Mouse (Mus musculus): ENCODE data around the gene Fgf15. TPM values are rescaled to one million over a fixed set of nuclear protein-coding genes. Genes with fewer than 3 reads are reported as not detected.

Gene Fgf15
- polyA plus RNA-seq, 1 experiment, result not detected

DNA sequence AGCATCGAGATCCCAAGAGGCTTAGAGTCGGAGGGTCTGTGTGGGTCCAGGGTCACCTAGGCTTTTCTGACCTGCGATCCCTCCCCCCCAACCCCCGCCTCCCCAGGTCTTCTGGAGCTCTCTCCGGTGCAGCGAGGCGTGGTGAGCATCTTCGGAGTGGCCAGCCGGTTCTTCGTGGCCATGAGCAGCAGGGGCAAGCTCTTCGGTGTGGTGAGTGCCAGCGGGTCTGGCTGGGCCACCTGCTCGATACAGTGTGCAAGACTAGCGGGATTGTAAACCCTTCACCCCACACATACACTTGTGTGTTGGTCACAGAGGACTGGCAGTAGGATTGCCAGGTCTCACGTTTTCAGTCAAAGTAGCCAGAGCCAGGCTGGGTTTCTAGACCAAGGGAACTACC, 34.2 kb upstream of the Fgf15 start:
- H3K27ac ChIP-seq (ENCODE audit: insufficient read depth, low read length), result no peak overlapping the region
- H3K4me3 ChIP-seq (ENCODE audit: insufficient read depth, low read length), result no peak overlapping the region
- TF ChIP-seq CTCF (IDR thresholded peaks at IDR 0.05; ENCODE audit: borderline replicate concordance, insufficient read depth, low read length) (no peak), POLR2A (IDR thresholded peaks at IDR 0.05; ENCODE audit: low read depth, low read length) (no peak)
- H3K4me1 ChIP-seq (ENCODE audit: control insufficient read depth, insufficient read depth, low read length), result no peaks in the 10 kb centered on the region

DNA sequence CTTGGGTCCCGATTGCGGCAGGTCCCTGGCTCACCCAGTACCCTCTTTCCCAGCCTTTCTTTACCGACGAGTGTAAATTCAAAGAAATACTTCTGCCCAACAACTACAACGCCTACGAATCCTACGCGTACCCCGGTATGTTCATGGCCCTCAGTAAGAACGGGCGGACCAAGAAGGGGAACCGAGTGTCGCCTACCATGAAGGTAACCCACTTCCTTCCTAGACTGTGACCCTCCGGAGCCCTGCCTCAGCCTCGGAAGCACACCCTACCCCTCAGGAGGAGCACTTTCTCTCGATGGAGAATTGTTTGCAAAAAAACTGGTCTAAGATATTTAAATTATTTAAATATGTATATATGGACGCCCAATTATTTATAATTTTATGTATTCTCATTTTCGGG, 33.6 kb upstream of the Fgf15 start:
- no peak for TF ChIP-seq POLR2A (IDR thresholded peaks at IDR 0.05; ENCODE audit: low read depth, low read length)
- no peak for TF ChIP-seq CTCF (IDR thresholded peaks at IDR 0.05; ENCODE audit: borderline replicate concordance, insufficient read depth, low read length)
- Histone ChIP-seq H3K4me3 (ENCODE audit: insufficient read depth, low read length) (no peak overlapping the region), H3K27ac (ENCODE audit: insufficient read depth, low read length) (no peak overlapping the region), H3K4me1 (ENCODE audit: control insufficient read depth, insufficient read depth, low read length) (no peaks in the 10 kb centered on the region)

DNA sequence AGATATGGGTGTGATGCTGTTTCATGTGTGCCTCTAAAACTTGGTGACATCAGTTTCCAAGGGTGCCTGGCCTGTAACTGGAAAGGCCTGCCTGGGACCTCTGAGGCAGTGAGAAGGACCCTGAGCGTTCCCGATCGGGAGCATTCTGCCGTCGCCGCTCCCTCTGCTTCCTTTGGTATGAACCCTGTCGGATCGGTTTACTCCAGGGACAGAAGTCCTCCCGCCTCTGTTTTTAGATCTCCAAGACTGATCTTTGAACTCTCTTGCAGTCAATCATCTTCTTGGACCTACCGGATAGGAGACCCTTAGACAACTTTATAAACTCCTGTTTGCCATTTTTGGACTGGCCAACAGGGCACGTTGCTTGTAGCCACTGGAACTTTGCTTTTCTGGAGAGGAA, 33.1 kb upstream of the Fgf15 start:
- Histone ChIP-seq H3K4me3 (ENCODE audit: insufficient read depth, low read length) (no peak overlapping the region), H3K27ac (ENCODE audit: insufficient read depth, low read length) (no peak overlapping the region), H3K4me1 (ENCODE audit: control insufficient read depth, insufficient read depth, low read length) (no peaks in the 10 kb centered on the region)
- no peak for TF ChIP-seq CTCF (IDR thresholded peaks at IDR 0.05; ENCODE audit: borderline replicate concordance, insufficient read depth, low read length)
- no peak for TF ChIP-seq POLR2A (IDR thresholded peaks at IDR 0.05; ENCODE audit: low read depth, low read length)

DNA sequence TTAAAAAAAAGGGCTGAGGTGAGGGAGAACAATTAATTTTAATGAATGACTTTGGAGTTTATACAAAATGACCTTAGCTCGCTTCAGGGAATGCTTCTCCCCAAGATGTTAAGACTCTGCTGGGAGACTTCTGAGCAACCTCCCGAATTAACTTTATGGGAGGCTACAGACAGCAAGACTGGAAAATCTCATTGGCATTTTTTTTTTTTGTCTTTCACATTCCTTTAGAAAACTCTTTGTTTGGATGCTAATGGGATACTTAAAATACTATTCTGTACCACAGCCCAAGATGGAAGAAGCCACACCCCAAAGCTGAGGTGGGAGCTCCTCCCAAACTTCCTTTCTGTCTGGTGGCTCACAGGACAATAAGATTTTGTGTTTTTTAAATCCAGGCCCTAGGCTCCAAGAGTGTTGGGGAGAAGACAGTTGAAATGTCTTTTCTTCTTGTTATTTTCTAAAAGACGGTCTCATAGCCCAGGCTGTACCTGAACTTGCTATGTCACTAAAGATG, 32.1 kb upstream of the Fgf15 start:
- TF ChIP-seq CTCF (IDR thresholded peaks at IDR 0.05; ENCODE audit: borderline replicate concordance, insufficient read depth, low read length), result no peak
- TF ChIP-seq POLR2A (IDR thresholded peaks at IDR 0.05; ENCODE audit: low read depth, low read length), result no peak
- no peak overlapping the region for H3K4me3 ChIP-seq (ENCODE audit: insufficient read depth, low read length)
- no peak overlapping the region for H3K27ac ChIP-seq (ENCODE audit: insufficient read depth, low read length)
- H3K4me1 ChIP-seq (ENCODE audit: control insufficient read depth, insufficient read depth, low read length), result no peaks in the 10 kb centered on the region

DNA sequence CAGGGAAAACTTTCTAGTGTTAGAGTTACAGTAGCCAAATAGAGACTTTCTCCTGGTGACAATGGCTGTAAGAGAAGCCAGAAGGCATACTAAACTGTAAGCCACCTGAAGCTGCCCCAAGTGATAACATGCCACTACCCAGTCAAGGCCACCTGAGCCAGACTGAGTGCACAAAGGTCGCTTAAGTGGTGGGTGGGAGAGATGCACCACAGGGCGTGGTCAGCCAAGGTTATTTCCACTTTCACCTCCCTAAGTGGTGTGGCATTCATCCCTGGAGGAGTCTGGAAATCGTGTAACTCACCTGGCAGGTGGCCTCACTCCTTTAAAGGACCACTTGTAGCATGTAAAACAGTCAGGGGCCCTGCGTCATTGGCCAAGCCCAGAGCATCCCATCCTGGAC, 29.2 kb upstream of the Fgf15 start:
- H3K4me1 ChIP-seq (ENCODE audit: control insufficient read depth, insufficient read depth, low read length), result no peaks in the 10 kb centered on the region
- H3K27ac ChIP-seq (ENCODE audit: insufficient read depth, low read length), result no peak overlapping the region
- TF ChIP-seq POLR2A (IDR thresholded peaks at IDR 0.05; ENCODE audit: low read depth, low read length), result no peak
- no peak for TF ChIP-seq CTCF (IDR thresholded peaks at IDR 0.05; ENCODE audit: borderline replicate concordance, insufficient read depth, low read length)
- H3K4me3 ChIP-seq (ENCODE audit: insufficient read depth, low read length), result no peak overlapping the region

DNA sequence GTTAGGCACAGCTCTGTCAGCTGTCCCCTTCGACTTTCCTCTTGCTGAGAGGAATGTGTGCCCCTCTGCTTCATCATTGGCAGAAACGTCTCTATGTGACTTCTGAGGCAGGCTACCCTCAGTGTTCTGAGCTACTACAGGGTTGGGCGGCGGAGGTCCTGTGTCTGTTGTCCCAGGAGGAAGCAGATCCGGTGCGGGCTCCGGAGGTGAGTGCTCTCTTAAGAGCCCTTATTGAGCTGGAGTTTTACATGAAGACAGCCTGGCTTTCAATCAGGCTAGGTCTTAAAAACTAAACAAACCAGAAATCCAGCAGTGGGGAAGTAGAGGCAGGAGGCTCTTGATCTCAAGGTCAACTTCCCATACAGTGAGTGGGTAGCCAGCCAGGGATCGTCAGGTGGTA, 28.7 kb upstream of the Fgf15 start:
- no peak for TF ChIP-seq CTCF (IDR thresholded peaks at IDR 0.05; ENCODE audit: borderline replicate concordance, insufficient read depth, low read length)
- no peak for TF ChIP-seq POLR2A (IDR thresholded peaks at IDR 0.05; ENCODE audit: low read depth, low read length)
- H3K4me1 ChIP-seq (ENCODE audit: control insufficient read depth, insufficient read depth, low read length), result no peaks in the 10 kb centered on the region
- H3K4me3 ChIP-seq (ENCODE audit: insufficient read depth, low read length), result no peak overlapping the region
- H3K27ac ChIP-seq (ENCODE audit: insufficient read depth, low read length), result no peak overlapping the region

DNA sequence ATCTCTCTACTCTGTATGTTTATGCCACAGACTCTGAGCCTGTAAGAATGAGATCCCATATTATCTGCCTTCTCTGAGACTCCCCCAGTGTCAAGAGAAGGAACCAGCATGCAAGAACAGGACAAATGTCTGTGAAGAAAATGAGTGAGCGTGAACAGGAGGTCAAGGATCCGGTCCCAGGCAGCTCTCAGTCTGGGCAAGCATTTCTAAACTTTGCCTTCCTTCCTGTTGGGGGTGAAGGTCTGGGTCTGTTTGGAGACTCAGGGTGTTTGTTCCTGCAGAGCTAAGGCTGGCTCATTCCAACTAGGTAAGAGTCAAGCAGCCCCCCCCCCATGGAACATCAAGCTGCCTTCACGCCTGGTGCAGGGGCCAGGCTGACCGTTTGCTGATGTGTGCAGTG, 23.9 kb upstream of the Fgf15 start:
- Histone ChIP-seq H3K27ac (ENCODE audit: insufficient read depth, low read length) (no peak overlapping the region), H3K4me1 (ENCODE audit: control insufficient read depth, insufficient read depth, low read length) (no peaks in the 10 kb centered on the region), H3K4me3 (ENCODE audit: insufficient read depth, low read length) (no peak overlapping the region)
- TF ChIP-seq CTCF (IDR thresholded peaks at IDR 0.05; ENCODE audit: borderline replicate concordance, insufficient read depth, low read length) (no peak), POLR2A (IDR thresholded peaks at IDR 0.05; ENCODE audit: low read depth, low read length) (no peak)

DNA sequence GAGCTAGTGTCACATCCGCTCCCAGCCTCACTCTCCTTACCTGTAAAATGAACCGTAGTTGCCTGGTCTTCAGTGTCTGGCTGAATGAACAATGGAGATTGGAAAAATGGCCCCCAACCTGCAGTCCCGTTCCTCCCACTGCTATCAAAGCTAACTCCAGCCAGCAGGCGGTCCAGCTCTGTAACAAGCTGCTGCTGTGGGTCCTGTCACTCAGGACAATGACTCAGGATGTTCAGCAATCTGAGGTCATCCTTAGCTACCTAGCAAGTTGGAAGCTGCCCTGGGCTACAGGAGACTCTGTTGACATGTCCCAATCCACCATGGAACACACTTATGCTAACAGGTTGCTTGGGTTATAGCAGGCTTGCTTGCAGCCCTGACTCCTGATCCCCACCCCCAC, 23.2 kb upstream of the Fgf15 start:
- no peak overlapping the region for H3K27ac ChIP-seq (ENCODE audit: insufficient read depth, low read length)
- H3K4me3 ChIP-seq (ENCODE audit: insufficient read depth, low read length), result no peak overlapping the region
- TF ChIP-seq CTCF (IDR thresholded peaks at IDR 0.05; ENCODE audit: borderline replicate concordance, insufficient read depth, low read length) (no peak), POLR2A (IDR thresholded peaks at IDR 0.05; ENCODE audit: low read depth, low read length) (no peak)
- no peaks in the 10 kb centered on the region for H3K4me1 ChIP-seq (ENCODE audit: control insufficient read depth, insufficient read depth, low read length)

DNA sequence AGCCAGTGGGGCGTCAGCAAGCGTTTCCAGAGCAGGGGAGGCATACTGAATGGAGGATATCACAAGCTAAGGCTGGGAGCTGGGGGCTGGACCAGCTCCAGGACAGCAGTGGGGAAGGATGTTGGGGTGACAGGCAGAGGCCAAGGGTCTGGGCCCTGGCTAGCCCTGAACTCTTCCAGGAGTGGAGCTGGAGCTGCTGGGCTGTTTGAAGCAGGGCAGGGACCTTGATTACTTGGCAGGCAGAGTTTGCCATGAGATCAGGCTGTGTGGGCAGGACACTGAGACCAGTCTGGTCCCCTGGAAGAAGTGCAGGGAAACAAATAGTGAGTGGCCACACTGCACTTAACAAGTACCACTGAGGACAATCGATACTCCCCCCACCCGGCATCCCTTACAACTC, 22.1 kb upstream of the Fgf15 start:
- Histone ChIP-seq H3K4me3 (ENCODE audit: insufficient read depth, low read length) (no peak overlapping the region), H3K4me1 (ENCODE audit: control insufficient read depth, insufficient read depth, low read length) (no peaks in the 10 kb centered on the region), H3K27ac (ENCODE audit: insufficient read depth, low read length) (no peak overlapping the region)
- TF ChIP-seq POLR2A (IDR thresholded peaks at IDR 0.05; ENCODE audit: low read depth, low read length), result no peak
- TF ChIP-seq CTCF (IDR thresholded peaks at IDR 0.05; ENCODE audit: borderline replicate concordance, insufficient read depth, low read length), result no peak

DNA sequence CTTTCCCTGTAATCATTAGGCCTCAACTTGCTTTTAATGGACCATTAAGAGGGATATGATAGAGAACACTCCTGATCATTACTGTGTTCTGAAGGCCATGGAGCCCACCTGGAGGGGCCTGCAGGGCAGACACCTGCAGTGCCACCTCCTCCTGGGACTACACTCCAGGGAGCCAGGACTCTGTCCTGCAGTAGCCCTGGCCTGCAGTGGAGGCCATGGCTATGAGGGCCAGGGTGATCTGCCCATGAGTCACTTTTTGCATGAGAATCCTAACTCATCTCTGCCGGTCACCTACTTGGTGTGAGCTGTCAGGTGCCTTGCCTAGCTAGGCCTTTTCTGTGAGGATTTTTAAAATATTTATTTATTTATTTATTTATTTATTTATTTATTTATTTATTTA, 17.9 kb upstream of the Fgf15 start:
- Histone ChIP-seq H3K4me3 (ENCODE audit: insufficient read depth, low read length) (no peak overlapping the region), H3K4me1 (ENCODE audit: control insufficient read depth, insufficient read depth, low read length) (peaks cover 2% of the 10 kb centered on the region; the same call in 1 of the 2 replicates), H3K27ac (ENCODE audit: insufficient read depth, low read length) (no peak overlapping the region)
- TF ChIP-seq POLR2A (IDR thresholded peaks at IDR 0.05; ENCODE audit: low read depth, low read length) (no peak), CTCF (IDR thresholded peaks at IDR 0.05; ENCODE audit: borderline replicate concordance, insufficient read depth, low read length) (no peak)

DNA sequence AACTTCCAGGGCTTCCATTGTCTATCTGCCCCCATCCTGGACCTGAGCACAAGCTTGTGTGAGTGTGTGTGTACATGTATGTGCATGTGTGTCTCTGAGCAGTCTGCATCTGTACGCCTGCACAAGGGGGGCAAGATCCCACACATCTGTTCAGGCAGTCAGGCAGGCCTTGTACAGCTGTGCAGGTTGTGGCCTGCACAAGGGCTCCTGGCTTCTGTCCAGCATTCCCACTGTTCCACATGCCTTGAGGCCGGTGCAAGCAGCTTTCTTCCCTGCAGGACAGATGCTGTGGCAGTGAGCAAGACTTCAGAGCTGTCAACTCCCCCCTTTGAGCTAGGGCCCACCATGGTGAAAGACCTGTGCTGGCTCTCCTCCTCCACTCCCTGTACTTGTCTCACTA, 13.2 kb upstream of the Fgf15 start:
- Histone ChIP-seq H3K4me3 (ENCODE audit: insufficient read depth, low read length) (no peak overlapping the region), H3K4me1 (ENCODE audit: control insufficient read depth, insufficient read depth, low read length) (peaks cover 4% of the 10 kb centered on the region; the same call in 1 of the 2 replicates), H3K27ac (ENCODE audit: insufficient read depth, low read length) (no peak overlapping the region)
- TF ChIP-seq POLR2A (IDR thresholded peaks at IDR 0.05; ENCODE audit: low read depth, low read length) (no peak), CTCF (IDR thresholded peaks at IDR 0.05; ENCODE audit: borderline replicate concordance, insufficient read depth, low read length) (no peak)
